Mouse (Mus musculus) skeletal muscle tissue, postnatal 0 days (tissue): Measurements from ENCODE around the gene Bag6. TPM values are rescaled to one million over a fixed set of nuclear protein-coding genes. Genes with fewer than 3 reads are reported as not detected.

Experiments
- microRNA-seq, 2 experiments: library from miRNA; unstranded; fragments of <30 nt; microRNA quantifications; one replicate each; pipeline ENCODE4; 2016
- polyA plus RNA-seq: library from polyadenylated mRNA; unstranded; fragments of >200 nt; fragmentation: Nextera tagmentation; extraction: Ambion mirVana; gene quantifications from 2 replicates; pipeline ENCODE4 v1.2.1, GENCODE M21; 2015

The Bag6 gene
- polyA plus RNA-seq, 1 experiment from 2014 or later = 39.5 TPM

Small RNAs within 50 kb of the gene (microRNA-seq; reads per million reads assigned to microRNA genes)
- gene Mir6973a = 0 reads per million in 2 experiments

Other genes starting within 250 kb of the Bag6 start
- gene C2, start 236.9 kb upstream of the Bag6 start, polyA plus RNA-seq = 5.1 and 9.4 TPM in 2 replicates
- 26.7 and 27.6 TPM in 2 replicates for gene Ehmt2, start 236.7 kb upstream of the Bag6 start, polyA plus RNA-seq
- not detected in 2 replicates for gene Slc44a4, start 220.7 kb upstream of the Bag6 start, polyA plus RNA-seq
- 12.8 and 14.9 TPM in 2 replicates for gene Neu1, start 203.9 kb upstream of the Bag6 start, polyA plus RNA-seq
- gene Hspa1b, start 175.9 kb upstream of the Bag6 start, polyA plus RNA-seq = 0.12 and 0.27 TPM in 2 replicates
- 0.32 TPM in 1 of 2 replicates, not detected in the other for gene Gm20481, start 165.3 kb upstream of the Bag6 start, polyA plus RNA-seq
- gene Hspa1a, start 163.0 kb upstream of the Bag6 start, polyA plus RNA-seq = 2.5 and 3.8 TPM in 2 replicates
- 2.7 and 2.8 TPM in 2 replicates for gene Hspa1l, start 162.5 kb upstream of the Bag6 start, polyA plus RNA-seq
- gene Lsm2, start 153.3 kb upstream of the Bag6 start, polyA plus RNA-seq = 54.1 and 55.4 TPM in 2 replicates
- 27.6 and 32.6 TPM in 2 replicates for gene Vars, start 134.2 kb upstream of the Bag6 start, polyA plus RNA-seq
- gene Vwa7, start 118.6 kb upstream of the Bag6 start, polyA plus RNA-seq = 0.46 and 0.53 TPM in 2 replicates
- gene Sapcd1, start 107.2 kb upstream of the Bag6 start, polyA plus RNA-seq = 10.6 and 11.5 TPM in 2 replicates
- gene Msh5, start 88.4 kb upstream of the Bag6 start, polyA plus RNA-seq = 2.2 and 3.5 TPM in 2 replicates
- 115 and 138 TPM in 2 replicates for gene Clic1, start 85.2 kb upstream of the Bag6 start, polyA plus RNA-seq
- 144 and 157 TPM in 2 replicates for gene Ddah2, start 76.1 kb upstream of the Bag6 start, polyA plus RNA-seq
- gene Ly6g6c, start 69.8 kb upstream of the Bag6 start, polyA plus RNA-seq = 11.3 TPM in 1 of 2 replicates, not detected in the other
- 0.08 and 0.30 TPM in 2 replicates for gene Mpig6b, start 69.0 kb upstream of the Bag6 start, polyA plus RNA-seq
- 2.1 TPM in 1 of 2 replicates, not detected in the other for gene Ly6g6e, start 58.3 kb upstream of the Bag6 start, polyA plus RNA-seq
- gene Ly6g6d, start 57.1 kb upstream of the Bag6 start, polyA plus RNA-seq = 0.49 and 1.2 TPM in 2 replicates
- 0.11 and 0.29 TPM in 2 replicates for gene Ly6g6f, start 49.6 kb upstream of the Bag6 start, polyA plus RNA-seq
- gene Abhd16a, start 45.9 kb upstream of the Bag6 start, polyA plus RNA-seq = 87.8 and 89.8 TPM in 2 replicates
- 0.38 TPM in 1 of 2 replicates, not detected in the other for gene Ly6g5c, start 26.9 kb upstream of the Bag6 start, polyA plus RNA-seq
- 0.22 and 0.37 TPM in 2 replicates for gene Ly6g5b, start 19.8 kb upstream of the Bag6 start, polyA plus RNA-seq
- 8.4 and 9.1 TPM in 2 replicates for gene Gpank1, start 13.7 kb upstream of the Bag6 start, polyA plus RNA-seq
- 203 and 204 TPM in 2 replicates for gene Csnk2b, start 13.1 kb upstream of the Bag6 start, polyA plus RNA-seq
- 10.6 and 11.8 TPM in 2 replicates for gene D17H6S53E, start 8.8 kb upstream of the Bag6 start, polyA plus RNA-seq
- 0.30 and 0.81 TPM in 2 replicates for gene Apom, start 3.1 kb upstream of the Bag6 start, polyA plus RNA-seq
- 51.8 and 55.0 TPM in 2 replicates for gene Prrc2a, start 29.7 kb downstream of the Bag6 start, polyA plus RNA-seq
- gene Aif1, start 40.9 kb downstream of the Bag6 start, polyA plus RNA-seq = 11.0 and 18.3 TPM in 2 replicates
- 14.2 and 24.5 TPM in 2 replicates for gene Lst1, start 53.3 kb downstream of the Bag6 start, polyA plus RNA-seq
- 1.3 and 2.2 TPM in 2 replicates for gene Ltb, start 59.3 kb downstream of the Bag6 start, polyA plus RNA-seq
- gene Tnf, start 66.8 kb downstream of the Bag6 start, polyA plus RNA-seq = 0.49 and 0.74 TPM in 2 replicates
- 0.12 and 0.24 TPM in 2 replicates for gene Lta, start 70.2 kb downstream of the Bag6 start, polyA plus RNA-seq
- gene Gm16181, start 85.7 kb downstream of the Bag6 start, polyA plus RNA-seq = 0.40 and 0.83 TPM in 2 replicates
- gene Atp6v1g2, start 98.5 kb downstream of the Bag6 start, polyA plus RNA-seq = 3.3 and 3.9 TPM in 2 replicates
- 8.5 and 8.8 TPM in 2 replicates for gene Nfkbil1, start 100.6 kb downstream of the Bag6 start, polyA plus RNA-seq
- gene Ddx39b, start 106.6 kb downstream of the Bag6 start, polyA plus RNA-seq = 131 and 157 TPM in 2 replicates
- 113 and 180 TPM in 2 replicates for gene H2-D1, start 127.6 kb downstream of the Bag6 start, polyA plus RNA-seq
- gene H2-Q1, start 185.2 kb downstream of the Bag6 start, polyA plus RNA-seq = not detected in 2 replicates
- not detected in 2 replicates for gene H2-Q2, start 207.1 kb downstream of the Bag6 start, polyA plus RNA-seq
- 2.4 and 3.8 TPM in 2 replicates for gene H2-Q4, start 244.4 kb downstream of the Bag6 start, polyA plus RNA-seq